Mouse (Mus musculus): ENCODE data around the gene Wdr47.

DNA sequence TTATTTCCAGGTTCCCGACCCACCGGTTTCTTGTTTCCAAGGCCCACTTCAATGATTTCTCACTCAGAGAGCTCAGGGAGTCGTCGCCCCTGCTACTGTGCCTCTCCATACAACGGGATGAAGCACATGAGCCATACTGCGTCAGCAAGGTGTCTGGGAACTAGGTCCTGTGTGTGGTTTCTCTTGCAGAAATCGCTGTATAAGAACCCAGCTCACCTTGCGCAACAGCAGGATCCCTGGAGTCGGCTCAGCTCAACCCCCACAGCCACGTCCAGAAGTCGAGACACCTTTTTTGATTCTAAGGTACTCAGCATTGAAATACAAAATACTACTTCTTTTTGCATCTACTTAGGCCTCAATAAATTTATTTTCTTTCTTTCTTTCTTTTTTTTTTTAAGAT, 48.8 kb upstream of the Wdr47 start:
- TF ChIP-seq POLR2A (IDR thresholded peaks at IDR 0.05; ENCODE audit: control insufficient read depth, extremely low read depth, insufficient read depth, low read length, poor library complexity) (no peak), CTCF (IDR thresholded peaks at IDR 0.05; ENCODE audit: borderline replicate concordance, control insufficient read depth, extremely low read depth, insufficient read depth, low read length, poor library complexity) (no peak)
